Mouse (Mus musculus): ENCODE results near the gene Dsn1. TPM values are rescaled to one million over a fixed set of nuclear protein-coding genes. Genes with fewer than 3 reads are reported as not detected.

Gene Dsn1
- 8.2 and 9.5 TPM in 2 replicates for polyA plus RNA-seq (2012; rRNA removed)

DNA sequence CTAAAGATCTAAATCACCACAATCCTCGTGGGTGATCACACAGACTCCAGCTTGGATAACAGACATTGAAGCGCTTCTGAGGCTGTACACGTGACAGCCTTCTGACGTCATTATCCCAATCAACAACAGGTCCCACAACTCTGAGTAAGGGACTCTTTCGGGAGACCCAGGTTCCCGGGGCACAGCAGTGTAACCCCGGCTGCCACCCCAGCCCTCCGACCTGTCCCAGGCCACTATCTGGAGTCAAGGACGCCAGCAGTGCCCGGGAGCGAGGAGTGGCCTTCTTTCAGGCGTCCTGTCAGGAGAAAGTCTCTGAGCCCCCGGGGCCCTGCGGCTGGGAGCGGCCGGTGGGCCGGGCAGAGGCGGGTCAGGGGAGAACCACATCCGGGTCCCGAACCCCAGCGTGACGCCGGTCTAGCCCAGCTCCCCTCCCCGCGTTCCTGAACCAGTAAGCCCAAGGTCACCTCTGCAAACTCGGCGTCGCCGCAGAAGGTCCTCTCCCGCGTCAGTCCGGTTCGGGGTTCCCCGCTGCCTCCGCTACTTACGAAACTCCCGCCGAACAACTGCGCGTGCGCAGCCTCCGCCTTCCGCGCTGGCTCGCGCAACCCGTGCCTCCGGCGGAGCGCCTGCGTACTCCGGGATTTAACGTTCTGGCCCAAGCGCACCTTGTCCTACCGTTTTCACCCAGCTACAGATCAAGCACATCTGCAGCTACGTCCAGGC lies at the start of gene Dsn1:
Gene Dsn1, minus strand, starts transcription at position 644 of the 723 bp plus-strand sequence.

DNA sequence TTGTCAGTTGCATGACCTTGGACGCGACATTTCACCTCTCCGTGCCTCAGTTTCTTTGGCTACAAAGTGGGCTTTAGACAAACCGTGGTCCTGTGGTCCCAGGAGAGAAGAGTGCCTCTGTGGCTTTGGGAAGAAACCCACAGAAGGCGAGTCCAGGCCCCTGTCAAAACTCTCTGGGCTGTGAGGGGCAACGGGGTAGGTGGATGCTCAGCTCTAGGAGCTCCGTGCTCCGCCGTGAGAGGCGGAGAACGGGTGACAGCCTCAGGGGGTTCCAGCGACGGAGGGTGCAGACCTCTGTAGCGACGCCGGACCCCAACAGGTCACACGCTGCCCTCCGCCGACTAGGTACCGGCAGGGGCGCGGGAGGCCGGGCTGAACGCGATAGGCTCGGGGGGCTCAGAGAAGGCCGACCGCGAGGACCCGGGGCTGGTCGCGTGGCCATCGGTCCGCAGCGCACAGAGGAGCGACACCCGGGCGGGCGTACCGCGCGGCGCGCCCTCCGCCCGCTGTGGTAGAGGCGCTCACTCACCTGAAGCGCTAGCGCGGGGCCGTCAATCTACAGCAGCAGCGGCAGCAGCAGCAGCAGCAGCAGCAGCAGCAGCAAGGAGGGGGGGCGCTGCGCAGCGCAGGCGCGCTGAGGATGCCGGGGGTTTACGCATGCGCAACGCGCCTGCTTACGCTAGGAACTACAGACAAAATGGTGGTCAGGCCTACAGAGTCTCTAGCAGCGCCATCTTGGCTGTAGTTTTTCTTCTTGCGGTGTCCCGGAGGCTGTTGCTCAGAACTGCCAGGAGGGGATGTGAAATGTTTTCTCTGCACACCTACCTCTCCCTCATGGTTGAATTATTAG lies 15.3 kb downstream of the Dsn1 start, which contains the start of gene Ndrg3:
Gene Ndrg3, minus strand, starts transcription at position 587 of the 850 bp plus-strand sequence.

Other genes starting within 250 kb of the Dsn1 start
- gene Myl9, start 231.7 kb downstream of the Dsn1 start, polyA plus RNA-seq (2012; rRNA removed): 25.9 and 26.9 TPM in 2 replicates
- gene Tgif2, start 167.1 kb downstream of the Dsn1 start, polyA plus RNA-seq (2012; rRNA removed): 10.3 and 13.2 TPM in 2 replicates
- gene 4930518I15Rik, start 149.2 kb downstream of the Dsn1 start, polyA plus RNA-seq (2012; rRNA removed): 3.6 and 4.4 TPM in 2 replicates
- gene Rab5if, start 144.0 kb downstream of the Dsn1 start, polyA plus RNA-seq (2012; rRNA removed): 123 and 131 TPM in 2 replicates
- 0.07 and 0.08 TPM in 2 replicates for gene Sla2, start 120.0 kb downstream of the Dsn1 start, polyA plus RNA-seq (2012; rRNA removed)
- gene Ndrg3, start 15.1 kb downstream of the Dsn1 start, polyA plus RNA-seq (2012; rRNA removed): 226 and 247 TPM in 2 replicates
- gene Soga1, start 72.1 kb upstream of the Dsn1 start, polyA plus RNA-seq (2012; rRNA removed): 16.8 and 20.8 TPM in 2 replicates
- gene Tldc2, start 79.9 kb upstream of the Dsn1 start, polyA plus RNA-seq (2012; rRNA removed): 0.17 and 0.36 TPM in 2 replicates
- gene Samhd1, start 128.1 kb upstream of the Dsn1 start, polyA plus RNA-seq (2012; rRNA removed): 16.5 and 17.1 TPM in 2 replicates
- 6.2 and 6.9 TPM in 2 replicates for gene Rbl1, start 197.4 kb upstream of the Dsn1 start, polyA plus RNA-seq (2012; rRNA removed)